Mouse (Mus musculus): Measurements from ENCODE around the gene Atf7. TPM values are rescaled to one million over a fixed set of nuclear protein-coding genes. Genes with fewer than 3 reads are reported as not detected.

Atf7 gene
- total RNA-seq, 1 experiment from 2014 or later = 26.9 TPM

DNA sequence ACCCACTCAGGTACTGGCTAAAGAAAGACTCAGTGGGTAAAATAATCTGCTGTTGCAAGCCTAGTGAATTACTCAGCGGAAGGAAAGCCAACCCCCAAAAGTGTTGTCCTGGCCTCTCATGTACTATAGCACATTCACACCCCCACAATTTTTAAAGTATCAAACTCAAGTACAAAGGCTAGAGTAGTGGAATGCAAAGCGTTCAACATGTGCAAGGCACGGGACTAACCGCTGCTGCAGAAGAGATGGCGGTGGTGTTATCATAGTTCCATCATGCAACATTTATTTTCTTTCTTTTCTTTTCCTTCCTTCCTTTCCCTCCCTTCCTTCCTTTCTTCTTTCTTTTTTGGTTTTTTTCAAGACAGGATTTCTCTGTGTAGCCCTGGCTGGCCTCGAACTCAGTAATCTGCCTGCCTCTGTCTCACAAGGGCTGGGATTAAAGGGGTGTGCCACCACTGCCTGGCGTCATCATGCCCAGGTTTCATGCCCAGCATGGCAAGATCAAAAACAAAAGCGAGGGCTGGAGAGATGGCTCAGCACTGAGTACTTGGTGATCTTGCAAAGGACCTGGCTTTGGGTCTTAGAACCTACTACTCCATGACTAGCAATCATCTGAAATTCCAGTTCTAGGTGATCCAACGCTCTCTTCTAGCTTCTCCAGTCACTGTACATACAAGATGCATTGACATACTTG, 119.3 kb downstream of the Atf7 start:
- no peak for ATAC-seq (replicated peaks; ENCODE audit: insufficient number of reproducible peaks, low FRiP score, low TSS enrichment, poor library complexity, severe bottlenecking)

DNA sequence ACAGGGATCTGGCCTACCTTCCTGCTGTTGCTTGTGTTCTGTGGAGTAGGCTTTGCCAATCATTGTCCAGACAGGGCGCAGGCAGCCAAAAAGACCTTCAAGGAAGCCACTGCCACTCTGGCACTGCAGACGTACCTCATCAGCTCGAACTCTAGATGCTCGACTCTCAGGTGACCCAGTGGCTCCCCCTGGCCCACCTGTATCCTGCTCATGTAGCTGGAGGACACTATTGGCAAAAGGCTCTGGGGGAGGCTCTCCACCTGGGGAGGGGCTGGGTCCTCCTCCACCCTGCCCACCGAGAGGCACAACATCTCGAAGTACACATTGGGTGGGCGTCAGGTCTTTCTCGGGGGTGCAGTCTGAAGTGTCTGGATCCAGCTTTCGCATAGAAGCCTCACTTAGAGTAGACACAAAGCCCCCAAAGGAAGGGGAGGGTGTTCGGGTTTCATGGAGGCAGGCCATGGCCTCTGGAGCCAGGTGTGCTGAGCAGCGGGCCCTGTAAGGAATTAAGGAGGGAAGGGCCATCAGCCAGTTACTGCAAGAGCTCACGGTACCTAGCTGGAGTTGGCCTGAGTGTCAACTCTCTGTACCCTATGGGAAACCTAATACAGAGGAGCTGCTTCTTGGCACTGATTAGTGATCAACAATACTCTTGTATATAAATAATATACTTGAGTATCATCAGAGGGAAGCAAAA, 120.0 kb downstream of the Atf7 start:
- no peak for ATAC-seq (replicated peaks; ENCODE audit: insufficient number of reproducible peaks, low FRiP score, low TSS enrichment, poor library complexity, severe bottlenecking)

DNA sequence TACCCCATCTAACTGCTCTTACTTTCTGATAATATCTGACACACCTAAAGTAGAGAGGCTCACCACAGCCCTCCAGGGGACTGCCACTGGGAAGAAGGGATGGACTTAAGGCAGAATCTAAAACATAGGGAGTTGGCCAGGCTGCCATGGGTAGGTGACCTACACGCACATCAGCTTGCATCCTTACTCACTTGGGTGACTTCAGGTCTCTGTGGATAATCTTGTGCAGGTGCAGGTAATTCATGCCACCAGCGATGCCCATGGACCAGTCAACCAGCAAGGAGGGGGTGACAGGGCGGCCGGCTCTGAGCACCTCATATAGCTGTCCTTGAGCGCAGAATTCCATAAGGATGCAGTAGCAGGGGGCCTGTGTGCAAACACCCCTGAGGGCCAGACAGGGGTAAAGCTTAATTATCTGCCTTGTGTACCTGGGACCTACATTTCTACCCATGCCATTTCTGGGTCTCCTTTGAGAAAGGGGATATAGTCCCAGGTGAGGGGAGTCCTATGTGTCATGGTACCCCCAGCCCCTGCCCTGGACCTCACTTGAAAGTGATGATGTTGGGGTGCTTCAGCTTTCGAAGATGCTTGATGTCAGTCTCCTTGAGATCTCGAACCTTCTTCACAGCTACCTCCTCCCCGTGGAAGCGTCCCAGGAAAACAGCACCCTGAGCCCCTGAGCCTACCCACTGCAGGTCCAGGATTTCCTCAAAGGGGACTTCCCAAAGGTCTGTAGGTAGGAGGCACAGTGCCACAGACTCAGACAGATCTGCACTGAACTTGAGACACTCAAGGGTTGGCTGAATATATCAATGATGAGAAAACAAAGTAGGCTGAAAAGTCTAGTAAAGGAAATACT, 121.1 kb downstream of the Atf7 start:
- no peak for ATAC-seq (replicated peaks; ENCODE audit: insufficient number of reproducible peaks, low FRiP score, low TSS enrichment, poor library complexity, severe bottlenecking)

DNA sequence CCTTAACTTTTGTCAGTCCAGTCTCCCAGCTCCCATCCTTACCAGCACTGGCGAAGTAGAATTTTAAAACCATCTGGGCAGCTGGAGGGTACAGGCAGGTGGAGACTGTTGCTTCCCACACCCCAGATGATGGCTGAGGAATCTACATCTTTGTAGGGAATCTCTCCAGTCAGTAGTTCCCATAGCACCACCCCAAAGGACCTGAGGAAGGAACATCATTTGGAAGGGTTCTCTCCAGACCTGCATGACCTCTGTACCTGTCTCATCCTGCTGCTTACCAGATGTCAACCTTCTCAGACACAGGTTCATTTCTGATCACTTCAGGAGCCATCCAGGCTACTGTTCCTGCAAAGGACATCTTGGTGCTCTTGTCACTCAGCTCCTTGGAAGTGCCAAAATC, 121.8 kb downstream of the Atf7 start, which contains the start of gene Gm10337:
Gene Gm10337 (plus strand): TSS at position 276 of the 400 bp plus-strand sequence.
- ATAC-seq (replicated peaks; ENCODE audit: insufficient number of reproducible peaks, low FRiP score, low TSS enrichment, poor library complexity, severe bottlenecking) = no peak

DNA sequence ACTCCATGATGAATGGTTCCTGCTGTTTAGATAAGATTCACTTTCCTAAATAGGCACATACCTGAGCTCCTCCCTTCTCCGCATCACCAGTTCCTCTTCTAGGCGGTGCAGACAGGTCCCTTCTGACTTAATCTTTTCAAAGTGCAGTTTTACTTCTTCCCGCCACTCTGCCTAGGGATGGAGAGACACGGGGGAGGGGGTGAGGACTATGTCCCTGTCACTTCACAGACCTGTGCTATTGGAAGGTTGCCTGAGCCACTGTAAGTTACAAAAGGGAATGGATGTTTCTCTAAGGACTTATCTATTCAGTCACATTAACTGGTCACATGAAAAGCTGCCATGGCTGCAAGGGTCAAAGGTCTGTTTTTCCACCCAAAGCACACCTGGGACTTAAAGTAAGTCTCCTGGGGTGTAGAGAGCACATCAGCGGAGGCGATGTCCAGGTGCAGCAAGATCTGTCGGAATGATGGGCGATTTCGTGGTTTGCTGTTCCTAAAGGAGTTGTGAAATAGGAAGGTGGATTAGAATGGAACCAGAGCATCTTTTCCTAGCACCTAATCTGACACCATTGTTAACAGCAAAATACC, 122.9 kb downstream of the Atf7 start:
- no peak for ATAC-seq (replicated peaks; ENCODE audit: insufficient number of reproducible peaks, low FRiP score, low TSS enrichment, poor library complexity, severe bottlenecking)

DNA sequence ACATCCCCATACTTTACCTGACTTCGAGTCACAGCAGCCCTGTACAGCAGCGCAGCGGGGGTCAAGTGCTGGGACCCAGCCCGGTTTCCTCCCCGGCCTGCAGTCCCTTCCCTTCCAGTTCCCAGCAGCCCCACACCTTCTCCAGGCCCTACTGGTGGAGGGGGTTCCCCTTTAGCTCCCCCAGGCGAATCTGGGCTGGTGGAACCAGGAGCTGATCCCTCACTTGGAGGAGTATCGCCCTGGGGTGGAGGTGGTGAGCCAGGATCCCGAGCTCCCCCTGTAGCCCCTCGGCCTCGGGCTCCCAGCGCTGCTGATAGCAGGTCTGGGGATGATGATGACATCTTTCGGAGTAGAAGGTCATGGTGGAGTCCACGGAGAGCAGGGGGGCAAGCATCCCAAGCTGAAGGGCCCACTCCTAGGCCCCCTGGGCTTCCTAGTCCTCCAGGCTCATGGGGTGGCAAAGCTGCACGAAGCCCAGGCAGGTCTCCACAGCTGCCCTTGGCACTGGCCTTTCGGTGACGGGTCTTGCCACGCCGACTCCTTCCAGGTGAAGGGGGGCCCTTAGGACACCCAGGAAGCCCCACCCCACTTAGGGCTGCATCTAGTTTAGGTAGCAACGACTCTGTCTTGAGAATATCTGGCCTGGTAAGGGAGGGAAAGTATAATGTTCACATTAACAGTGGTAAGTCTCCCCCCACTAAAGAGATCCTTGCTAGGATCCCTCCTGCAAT, 124.0 kb downstream of the Atf7 start:
- ATAC-seq (replicated peaks; ENCODE audit: insufficient number of reproducible peaks, low FRiP score, low TSS enrichment, poor library complexity, severe bottlenecking) = no peak

DNA sequence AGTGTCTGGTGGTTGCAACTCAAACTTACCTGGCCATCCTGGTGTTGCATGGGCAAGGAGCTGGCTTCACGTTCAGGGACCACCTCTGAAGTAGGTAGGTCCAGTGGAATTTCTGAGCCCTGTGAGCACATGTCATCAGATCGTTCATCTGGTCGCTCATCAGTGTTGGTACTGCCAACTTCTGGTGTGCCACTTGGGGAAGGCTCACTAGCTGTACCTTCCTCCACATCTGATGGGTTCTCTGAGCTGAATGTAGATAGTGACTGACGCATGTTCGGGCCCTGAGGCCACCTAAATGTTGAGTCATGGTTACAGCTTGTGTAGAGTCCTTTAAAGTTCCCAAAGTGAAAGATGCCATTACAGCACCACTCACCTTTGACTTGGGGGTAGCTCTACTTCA, 124.8 kb downstream of the Atf7 start:
- ATAC-seq (replicated peaks; ENCODE audit: insufficient number of reproducible peaks, low FRiP score, low TSS enrichment, poor library complexity, severe bottlenecking) = no peak

DNA sequence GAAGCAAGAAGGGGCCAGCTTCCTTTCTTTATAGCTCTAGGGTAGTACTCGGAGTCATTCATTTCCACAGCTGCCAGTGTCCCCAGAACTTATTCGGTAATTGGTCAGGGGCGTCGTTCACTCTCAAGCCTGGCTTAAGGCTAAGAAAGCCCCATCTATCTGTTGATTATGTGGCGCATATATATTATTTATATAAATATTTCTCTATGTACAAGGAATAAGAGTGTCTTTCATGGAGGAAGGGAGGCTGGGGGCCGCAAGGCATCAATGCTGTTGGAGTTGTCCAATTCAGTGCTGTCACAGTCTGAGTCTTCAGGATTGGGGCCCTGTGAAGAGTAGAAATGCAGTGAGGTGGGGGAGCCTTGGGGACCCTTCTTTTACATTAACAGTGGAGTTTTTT, 125.4 kb downstream of the Atf7 start:
- no peak for ATAC-seq (replicated peaks; ENCODE audit: insufficient number of reproducible peaks, low FRiP score, low TSS enrichment, poor library complexity, severe bottlenecking)

DNA sequence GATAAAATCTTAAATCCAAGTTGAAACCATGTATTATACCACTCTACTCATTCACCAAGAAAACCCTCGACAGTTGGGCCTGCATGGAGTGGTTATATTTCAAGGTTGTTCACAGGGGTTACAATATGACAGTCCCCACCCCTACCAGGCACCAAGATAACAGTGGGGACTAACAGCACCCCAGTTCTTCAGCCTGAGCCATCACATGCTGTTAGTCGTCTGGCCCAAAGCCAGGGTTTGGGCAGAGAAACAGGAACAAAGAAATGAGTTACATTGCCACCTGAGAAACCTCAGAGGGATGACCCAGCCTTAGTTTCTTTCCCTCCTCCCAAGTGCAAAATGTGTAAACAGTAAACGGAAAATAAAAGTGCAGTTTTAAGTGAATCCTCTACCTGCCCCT, 125.9 kb downstream of the Atf7 start:
- no peak for ATAC-seq (replicated peaks; ENCODE audit: insufficient number of reproducible peaks, low FRiP score, low TSS enrichment, poor library complexity, severe bottlenecking)

DNA sequence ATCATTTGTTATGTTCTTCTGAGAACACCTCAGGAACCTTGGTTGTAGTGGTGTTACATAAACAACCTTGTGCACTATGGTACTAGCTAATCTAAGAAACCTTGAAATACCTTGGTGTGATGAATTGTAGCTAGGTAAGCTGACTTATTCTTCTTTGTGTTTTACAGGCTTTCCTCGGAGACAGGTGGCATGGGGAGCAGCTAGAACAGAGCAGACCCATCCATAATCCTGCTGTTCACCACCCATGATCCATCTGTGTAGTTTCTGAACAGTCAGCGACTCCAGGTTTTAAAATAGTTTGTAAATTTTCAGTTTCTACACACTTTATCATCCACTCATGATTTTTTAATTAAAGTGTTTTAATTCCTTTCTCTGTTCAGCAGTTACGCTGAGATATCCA, 126.9 kb downstream of the Atf7 start:
- ATAC-seq (replicated peaks; ENCODE audit: insufficient number of reproducible peaks, low FRiP score, low TSS enrichment, poor library complexity, severe bottlenecking) = no peak

DNA sequence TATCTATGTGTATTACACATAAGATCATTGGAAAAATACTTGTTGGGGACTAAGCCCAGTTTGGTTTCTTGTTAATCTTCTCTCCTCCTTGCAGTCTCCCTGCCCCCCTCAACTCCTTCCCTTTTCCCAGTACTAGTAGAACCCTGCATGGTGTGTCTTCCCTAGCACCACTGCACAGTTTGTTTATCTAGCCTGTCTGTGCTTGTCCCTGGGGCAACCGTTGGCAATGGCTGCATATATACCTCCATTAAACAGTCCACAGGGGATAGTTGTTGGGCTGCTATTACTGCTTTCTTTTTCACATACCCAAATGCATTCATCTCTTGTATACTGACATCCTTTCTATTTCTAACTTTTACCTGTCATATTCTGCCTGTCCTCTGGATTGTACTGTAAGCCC, 137.6 kb downstream of the Atf7 start:
- no peak for ATAC-seq (replicated peaks; ENCODE audit: insufficient number of reproducible peaks, low FRiP score, low TSS enrichment, poor library complexity, severe bottlenecking)

DNA sequence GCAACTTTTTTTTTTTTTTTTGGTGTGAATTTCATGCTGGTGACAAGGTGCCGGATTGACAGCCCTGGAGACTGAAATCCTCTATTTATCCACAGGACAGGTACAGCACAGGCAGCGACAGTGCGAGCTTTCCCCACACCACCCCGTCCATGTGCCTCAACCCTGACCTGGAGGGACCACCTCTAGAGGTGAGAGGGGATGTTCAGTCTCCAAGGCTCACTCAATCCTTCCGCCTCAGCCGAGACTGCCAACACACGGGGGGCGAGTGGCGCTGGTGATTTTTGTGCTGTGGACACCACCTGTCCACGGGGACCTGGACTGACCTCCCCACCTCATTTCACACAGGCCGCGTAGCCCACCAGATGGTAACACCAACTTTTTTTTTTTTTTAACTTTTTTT, 139.4 kb downstream of the Atf7 start:
- ATAC-seq (replicated peaks; ENCODE audit: insufficient number of reproducible peaks, low FRiP score, low TSS enrichment, poor library complexity, severe bottlenecking) = no peak

DNA sequence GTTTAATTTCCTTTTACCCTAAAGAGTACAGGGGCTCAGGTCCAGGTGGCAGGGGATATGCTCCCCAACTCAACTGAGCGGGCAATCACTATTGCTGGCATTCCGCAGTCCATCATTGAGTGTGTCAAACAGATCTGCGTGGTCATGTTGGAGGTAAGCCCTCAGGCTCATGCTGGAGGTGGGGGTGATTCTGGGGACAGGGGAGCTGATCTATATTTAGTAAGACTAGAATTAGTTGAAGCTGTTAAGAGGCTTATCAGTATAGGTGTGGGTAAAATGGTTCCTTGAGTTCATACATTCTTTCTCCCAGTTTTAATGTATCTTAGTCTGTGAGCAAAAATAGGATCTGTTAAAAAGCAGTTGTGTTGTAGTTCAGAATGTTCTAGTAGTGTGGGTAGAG, 142.1 kb downstream of the Atf7 start:
- no peak for ATAC-seq (replicated peaks; ENCODE audit: insufficient number of reproducible peaks, low FRiP score, low TSS enrichment, poor library complexity, severe bottlenecking)

Other genes starting within 250 kb of the Atf7 start
- gene Sp1, start 219.3 kb downstream of the Atf7 start, total RNA-seq (2017) = 66.1 to 99.7 TPM (median 74.8 TPM) in 3 replicates
- 0.86 TPM in 1 of 3 replicates, not detected in the others for gene Amhr2, start 180.1 kb downstream of the Atf7 start, total RNA-seq (2017)
- gene Prr13, start 166.4 kb downstream of the Atf7 start, total RNA-seq (2017) = 233 to 280 TPM (median 259 TPM) in 3 replicates
- gene Pcbp2, start 154.9 kb downstream of the Atf7 start, total RNA-seq (2017) = 106 to 183 TPM (median 119 TPM) in 3 replicates
- not detected in 3 replicates for gene Gm10337, start 121.7 kb downstream of the Atf7 start, total RNA-seq (2017)
- 0.32 to 1.2 TPM (median 0.97 TPM) in 3 replicates for gene Map3k12, start 108.4 kb downstream of the Atf7 start, total RNA-seq (2017)
- 16.2 to 27.3 TPM (median 20.8 TPM) in 3 replicates for gene Tarbp2, start 107.3 kb downstream of the Atf7 start, total RNA-seq (2017)
- gene Npff, start 100.5 kb downstream of the Atf7 start, total RNA-seq (2017) = 2.3 to 5.9 TPM in 2 of 3 replicates, not detected in the other
- not detected in 3 replicates for gene Gm28047, start 397 bp downstream of the Atf7 start, total RNA-seq (2017)
- 6.6 to 11.6 TPM (median 11.3 TPM) in 3 replicates for gene Atp5g2, start 46.9 kb upstream of the Atf7 start, total RNA-seq (2017)
- gene Calcoco1, start 96.7 kb upstream of the Atf7 start, total RNA-seq (2017) = 34.7 to 46.4 TPM (median 44.7 TPM) in 3 replicates

Measured in monocyte, adult 5-6 weeks (primary cell).